Mouse (Mus musculus) kidney, postnatal 36 days (tissue): Measurements from ENCODE around the gene Mrps14.

Source experiments
- DNase-seq, 2 experiments: peaks; one replicate each; pipeline ENCODE4 v3.0.0; 2021 to 2022; ENCODE audit warnings: mixed read lengths in 2 of 2

Mrps14 gene

DNA sequence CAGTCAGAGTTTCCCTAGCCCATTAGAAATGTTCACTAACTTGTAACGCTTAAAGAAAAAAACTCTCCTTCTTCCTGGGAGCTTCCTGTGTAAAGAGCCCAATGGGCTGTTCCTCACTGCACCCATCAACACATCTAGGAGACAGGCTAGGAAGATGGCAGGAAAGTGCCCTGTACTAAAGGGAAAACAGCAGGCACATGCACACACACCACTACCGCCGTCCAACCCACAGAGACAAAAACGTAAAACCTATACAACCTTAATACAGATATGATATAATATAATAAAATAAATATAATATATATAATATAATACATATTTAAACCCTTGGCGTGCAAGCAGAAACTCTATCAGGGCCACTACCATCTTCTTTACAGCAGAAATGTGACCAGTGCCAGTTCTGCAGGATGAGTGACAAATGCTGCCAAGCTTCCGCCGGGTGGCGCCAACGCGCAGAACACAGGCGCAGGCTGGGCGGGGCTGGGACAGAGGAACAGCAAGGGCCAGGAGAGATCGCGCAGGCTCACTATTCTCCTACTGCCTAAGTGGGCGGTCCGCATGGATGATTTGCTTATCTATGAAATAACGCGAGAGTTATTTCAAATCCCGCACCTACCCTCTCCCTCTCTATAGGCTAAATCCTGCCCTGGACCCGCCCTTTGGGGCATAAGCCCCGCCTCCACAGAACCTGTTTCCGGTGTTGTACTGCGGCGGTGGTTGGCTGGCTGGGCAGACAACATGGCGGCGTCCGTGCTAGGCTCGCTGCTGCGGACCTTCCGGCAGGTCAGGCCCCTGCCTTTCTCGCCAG lies at the start of gene Mrps14:
Gene Mrps14, plus strand, starts transcription at position 687 of the 808 bp plus-strand sequence.
- peak; percentile 99 for DNase-seq

DNA sequence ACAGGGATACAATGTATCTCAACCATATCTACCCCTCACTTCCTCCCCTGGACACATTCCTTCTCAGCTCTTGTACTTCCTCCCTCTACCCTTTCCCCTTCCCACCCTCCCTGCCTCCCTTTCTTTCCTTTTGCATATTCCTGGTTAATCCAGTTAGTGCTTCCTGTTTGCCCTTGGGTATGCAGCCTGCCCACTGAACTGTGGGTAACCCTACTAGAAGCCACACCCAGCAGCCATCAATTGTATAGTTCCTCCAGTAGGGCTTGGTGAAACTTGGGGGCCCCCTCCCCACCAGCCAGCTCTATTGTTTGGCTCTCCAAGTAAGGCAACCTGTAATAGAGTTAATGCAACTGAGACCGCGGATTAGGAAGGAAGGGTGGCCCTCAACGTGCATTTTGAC lies 49.4 kb upstream of the Mrps14 start:
- DNase-seq, result no peak

DNA sequence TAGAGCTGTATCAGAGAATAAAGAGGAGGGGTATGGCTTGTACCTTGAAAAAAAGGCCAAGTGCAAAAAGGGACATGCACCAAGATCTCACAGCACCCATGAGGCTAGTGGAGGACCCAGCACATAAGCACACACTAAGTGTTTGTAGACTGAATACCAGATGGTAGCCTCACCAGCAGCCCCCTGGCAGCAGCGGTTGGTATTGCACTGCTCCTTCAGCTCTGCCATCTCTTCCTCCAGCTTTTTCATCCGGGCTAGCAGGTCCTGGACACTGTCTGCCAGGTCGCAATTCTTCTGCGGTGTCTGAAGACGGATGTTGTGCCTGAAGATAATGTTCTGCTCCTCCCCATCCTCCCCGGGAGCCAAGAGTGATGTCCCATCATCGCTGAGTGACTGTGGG lies 47.7 kb upstream of the Mrps14 start:
- DNase-seq, result peak in 1 of 2 experiments; percentile 8

DNA sequence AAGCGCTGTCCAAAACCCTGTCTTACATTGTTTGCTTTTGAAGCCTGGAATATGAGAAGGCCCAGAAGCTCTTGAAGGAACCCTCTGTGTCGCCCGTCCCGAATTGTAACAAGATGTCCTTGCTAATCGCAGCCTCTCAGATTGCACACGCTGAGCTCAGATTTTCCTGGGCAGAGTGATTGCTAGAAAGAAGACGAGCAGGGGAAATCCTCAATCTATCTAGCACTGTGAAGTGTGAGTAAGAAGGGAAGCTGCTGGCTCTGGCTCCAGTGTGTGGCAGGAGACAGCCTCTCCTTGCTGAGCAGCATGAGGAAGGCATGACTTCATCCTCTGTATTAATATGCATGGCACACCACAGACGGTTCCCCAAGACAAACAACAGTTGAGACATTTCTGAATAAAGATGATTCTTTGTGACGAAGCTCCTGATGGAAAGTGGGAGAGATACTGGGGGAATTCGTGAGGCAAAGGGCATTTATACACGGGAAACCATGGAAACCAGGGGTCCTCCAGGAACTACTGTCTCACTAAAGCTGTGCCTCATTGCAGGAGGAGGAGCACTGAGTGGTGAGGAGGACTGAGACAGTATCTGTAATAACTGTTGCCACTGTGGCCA lies 45.6 kb upstream of the Mrps14 start:
- DNase-seq, result no peak

DNA sequence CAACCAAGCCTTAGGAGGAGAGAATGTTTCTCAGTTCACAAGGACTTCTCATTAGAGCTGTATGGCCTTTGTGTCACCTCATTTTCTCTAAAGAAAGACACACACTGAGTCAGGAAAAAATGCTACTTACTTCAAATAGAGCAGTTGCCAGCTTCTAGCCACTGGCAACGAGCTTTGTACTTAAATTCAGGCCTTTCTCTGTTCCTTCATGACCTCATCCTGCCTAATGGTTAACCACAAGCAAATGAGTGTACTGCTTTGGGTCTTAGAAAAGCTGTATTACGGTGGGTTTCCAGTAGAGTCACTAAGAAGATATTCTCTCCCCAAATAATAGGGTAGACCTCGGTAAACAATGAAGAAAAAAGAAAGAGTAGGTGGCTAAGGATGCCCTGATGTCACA lies 44.3 kb upstream of the Mrps14 start:
- no peak for DNase-seq

DNA sequence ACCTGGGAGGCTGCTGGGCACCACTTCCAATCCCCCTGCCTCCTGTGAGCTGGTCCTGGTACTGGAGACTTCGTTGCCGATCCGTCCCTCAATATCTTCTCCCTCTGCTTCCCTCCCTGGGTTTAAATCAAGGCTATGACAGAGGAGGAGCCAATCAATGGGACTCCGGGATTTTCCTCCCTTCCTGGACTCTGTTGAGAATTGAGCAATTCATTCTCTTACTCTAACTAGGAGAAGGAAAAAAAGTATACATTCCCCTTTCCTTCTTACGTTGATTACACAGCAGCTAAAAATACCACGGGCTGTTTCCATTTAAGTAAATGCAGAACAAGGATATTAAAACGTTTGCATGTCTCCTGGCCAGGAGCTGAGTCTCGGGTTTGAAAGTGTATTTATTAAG lies 41.5 kb upstream of the Mrps14 start, which contains the start of gene Tnn:
Gene Tnn, minus strand, starts transcription at position 101 of the 400 bp plus-strand sequence.
- no peak for DNase-seq

DNA sequence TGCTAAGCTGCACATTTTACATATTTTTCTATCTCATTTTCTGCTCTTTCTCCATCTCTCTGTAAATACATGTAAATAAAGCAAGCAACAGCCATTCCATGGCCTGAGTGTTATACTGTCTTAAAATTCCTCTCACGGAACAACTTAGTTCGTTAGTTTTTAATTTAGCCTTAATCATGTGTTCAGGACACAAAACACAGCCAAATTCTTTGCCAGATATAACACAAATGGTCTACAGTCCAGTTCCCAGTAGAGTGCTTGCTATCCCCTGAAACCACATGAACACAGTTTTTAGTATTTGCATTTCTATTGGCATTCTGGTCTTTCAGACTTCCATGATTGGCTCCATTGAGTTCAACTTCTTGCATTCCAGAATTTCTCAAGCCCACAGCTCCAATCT lies 36.8 kb upstream of the Mrps14 start:
- no peak for DNase-seq

DNA sequence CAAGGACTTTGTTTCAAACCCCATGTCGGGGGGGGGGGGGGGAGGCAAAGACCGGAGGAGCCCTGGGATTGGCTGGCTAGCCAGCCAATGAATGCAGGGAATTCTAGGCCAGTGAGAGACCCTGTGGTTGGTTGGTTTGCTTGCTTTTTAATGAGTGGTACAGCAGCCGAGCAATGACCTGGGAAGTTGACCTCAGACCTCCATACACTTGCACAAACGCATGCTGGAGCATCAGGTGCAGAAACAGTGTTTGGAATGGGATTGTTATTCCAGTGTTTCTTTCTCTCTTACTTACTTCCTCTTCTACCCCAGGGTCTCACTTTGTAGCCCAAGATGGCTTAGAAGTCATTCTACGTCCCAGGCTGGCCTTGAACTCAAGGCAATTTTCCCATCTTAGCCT lies 28.4 kb upstream of the Mrps14 start:
- no peak for DNase-seq

DNA sequence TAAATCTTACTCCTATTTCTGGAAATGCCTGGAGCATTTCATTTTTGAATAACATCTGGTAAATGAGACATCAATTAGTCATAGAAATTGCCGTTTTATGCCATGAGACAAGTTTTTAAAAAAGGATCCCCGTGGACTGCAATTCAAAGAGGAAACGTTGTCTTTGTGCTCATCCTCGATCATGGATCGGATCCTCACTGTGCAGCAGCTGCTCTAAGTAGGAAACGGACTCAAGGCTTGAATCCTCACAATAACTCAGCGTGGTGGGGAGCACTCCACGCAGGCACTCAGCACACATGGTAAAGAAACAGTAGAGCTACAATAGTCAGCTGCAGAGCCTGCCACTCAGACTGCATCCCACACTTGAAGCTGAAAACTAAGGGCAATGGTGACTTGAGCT lies 18.1 kb upstream of the Mrps14 start:
- DNase-seq, result no peak

DNA sequence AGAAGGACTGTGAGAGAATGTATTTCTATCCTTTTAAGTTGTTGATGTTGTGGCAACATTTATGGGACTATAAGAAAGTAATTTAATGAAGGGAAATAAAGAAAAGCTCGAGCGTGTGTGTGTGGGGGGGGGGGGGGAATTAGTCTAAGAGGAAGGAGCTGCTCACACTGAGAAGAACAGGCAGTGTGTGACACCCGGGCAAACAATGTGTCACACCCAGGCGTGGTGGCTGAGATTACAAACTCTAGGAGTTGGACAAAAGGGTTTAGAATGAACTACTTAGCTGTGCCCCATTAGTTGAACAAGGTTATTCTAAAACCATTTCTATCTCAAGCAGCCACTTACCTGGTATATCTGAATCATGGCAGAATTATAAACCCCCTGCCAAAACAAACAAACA lies 13.8 kb upstream of the Mrps14 start:
- no peak for DNase-seq

DNA sequence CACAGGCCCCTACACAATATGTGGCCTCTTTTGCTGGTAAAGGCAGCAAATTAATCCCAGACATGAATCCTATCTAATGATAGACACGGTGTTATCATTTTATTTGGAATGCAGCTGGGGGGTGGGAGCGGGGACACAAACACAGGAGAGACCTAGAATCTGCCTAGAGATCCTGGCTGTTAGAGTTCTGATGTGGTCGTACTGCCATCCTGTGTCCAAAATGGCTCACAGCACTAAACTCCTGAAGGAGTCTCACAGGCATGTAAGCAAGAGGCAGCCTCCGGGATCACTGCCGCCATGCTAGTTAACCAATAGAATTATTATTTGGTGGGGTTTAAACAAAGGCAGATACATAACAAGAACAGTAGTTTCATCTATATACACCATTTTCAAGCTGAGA lies 10.5 kb upstream of the Mrps14 start:
- peak; percentile 12 to 53 for DNase-seq

DNA sequence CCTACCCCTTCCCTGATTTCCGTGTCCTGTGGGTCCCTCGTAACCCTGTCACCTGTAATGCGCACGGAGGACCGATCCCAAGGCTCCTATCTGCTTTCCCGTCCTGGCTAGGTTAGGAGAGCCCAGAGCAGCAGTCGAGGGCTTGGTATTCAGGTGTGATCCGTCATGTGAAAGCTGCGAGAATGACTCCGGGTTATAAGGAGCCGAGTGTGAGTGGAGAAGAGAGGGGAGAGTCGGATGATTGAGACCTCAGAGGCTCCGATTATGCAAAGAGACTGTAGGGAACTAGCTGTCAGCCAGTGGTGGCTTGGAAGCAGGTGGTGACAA lies 285 bp downstream of the Mrps14 start:
- DNase-seq, result no peak

DNA sequence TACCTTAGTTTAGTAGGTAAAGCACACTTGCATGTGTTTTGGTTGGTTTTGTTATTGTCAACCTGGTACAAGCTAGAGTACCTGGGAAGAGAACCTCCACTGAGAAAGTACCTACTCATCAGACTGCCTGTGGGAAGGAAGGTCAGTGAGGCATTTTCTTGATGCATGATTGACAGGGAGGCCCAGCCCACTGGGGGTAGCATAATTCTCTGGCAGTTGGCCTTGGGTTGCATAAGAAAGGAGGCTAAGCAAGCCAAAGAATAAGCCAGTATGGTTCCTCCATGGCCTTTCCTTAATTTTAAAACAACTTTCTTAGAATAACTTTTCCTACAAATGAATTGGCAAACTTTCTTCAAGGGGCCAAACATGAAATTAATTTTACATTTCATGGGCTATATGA lies 10.5 kb downstream of the Mrps14 start:
- DNase-seq, result no peak

DNA sequence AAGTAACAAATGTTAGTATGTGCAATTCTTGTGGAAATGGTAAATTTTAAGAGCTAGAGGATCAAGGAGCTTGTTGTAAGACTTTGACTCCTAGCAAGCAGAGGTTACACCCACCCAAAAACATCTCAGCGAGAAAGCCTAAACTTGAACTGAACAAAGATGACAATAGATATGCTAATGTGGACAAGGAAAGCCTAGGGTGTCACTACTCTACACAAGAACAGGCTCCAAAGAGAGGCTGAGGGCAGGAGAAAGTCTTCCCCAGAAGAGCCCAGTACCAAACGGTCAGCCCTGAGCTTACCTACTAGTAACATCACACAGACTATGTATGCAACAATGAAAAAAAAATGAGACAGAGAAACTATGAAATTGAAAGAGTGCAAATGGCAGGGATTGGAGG lies 14.8 kb downstream of the Mrps14 start:
- no peak for DNase-seq

DNA sequence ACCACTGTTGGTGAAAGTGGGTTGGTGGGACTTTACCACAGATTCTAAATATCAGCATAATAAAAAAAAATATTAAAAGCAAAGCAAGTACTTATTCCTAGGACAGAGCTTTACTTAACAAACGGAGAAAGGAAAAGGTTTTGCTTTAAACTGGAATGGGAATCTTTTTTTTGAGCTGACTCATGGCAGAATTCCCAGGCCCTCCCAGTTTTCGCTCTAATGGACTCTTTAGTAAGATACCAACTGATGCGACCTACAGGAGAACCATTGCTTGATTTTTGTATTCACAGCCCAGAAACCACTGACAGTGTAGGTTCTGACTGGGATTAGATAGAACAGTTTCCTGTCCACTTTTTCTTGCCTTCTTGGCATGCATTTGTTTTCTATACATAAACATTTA lies 15.6 kb downstream of the Mrps14 start:
- DNase-seq, result no peak

DNA sequence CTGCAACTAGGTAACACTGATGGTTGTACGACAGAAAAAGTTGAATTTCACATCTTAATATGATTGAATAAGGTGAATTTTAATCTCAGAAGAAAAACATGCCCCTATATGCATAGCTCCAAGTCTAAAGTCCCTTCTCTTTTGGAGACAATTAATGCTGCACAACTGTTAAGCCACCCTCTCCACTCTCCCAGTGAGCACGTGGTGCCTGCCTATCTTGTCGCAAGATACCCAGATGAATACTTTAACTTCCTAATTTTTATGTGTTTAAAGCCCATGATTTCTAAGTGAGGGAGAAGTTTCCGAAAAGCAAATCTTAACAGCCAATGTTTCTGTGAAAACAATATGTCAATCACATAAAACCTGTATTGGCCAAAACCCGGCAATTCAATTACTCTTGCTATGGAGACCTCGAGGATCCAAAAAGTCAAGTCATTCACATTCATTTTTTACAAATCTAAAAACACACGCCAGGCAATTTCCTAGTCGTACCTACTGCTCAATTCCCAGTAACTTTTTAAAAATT lies 16.6 kb downstream of the Mrps14 start:
- no peak for DNase-seq

DNA sequence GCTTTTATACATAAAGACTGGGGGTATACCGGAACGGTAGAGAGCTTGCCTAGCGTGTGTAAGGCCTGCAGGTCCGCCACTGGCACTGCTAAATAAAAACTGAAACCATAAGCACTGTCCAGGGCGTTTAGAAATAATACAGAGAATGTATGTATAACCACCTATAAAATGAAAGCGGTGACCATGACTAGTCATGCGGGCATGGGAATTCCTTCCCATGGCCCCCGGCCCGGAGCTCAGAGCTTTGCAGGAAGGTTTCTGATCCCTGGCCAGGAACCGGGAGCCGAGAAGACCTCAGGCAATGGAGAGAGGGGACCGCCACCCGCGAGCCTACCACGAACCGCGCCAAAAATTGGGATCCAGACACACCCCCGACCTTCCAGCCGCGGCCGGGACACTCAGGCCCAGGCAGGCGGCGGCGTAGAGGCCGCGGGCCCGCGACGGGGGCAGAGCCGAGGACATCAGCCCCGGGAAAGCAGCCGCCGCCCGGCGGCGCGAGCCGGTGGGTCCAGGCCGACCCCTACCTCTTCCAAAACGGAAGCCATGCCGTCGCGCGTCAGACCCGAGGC lies 17.2 kb downstream of the Mrps14 start:
- peak; percentile 39 to 65 for DNase-seq

DNA sequence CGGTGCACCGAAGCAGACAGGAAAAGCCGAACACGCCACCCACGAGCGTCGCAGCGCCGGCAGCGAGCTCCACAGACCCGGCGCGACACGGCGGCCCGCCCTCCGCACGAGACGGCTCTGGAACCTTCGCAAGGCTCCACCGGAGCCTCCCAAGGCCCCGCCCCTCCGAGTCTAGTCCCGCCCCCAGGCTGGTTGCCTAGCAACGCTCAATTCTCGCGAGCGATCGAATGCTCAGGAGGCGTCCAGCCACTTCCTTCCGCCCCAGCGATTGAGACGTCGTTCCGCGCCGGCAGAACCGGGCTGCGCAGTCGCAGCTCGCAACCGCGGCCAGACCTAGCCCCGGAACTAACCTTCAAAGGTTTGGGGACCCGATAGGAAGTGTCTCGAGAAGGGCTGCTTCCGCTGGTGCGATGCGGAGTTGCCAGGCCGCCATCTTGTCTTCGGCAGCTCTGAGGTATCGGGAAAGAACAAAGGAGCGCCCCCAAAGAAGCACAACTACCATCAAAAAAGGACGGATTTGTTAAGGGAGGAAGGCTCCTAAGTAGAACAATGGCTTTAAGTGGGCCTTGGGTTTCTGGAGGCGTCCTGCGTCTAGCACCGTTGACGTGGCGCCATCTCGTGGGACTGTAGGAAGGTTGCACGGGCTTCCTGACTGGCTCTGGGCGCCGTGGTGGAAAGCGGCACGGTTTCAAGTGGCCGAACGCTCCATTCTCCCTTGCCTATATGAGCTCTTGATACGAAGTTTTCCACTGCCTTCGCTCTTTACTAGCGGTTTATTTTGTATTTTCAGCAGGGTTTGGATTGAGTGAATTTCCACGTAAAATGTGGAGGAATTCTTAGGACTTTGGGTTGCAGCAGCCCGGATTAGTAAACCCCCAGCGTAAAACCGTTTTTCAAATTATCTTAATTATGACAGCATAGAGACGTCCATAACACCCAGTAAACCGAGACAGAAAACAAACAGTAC lies 18.0 kb downstream of the Mrps14 start, which contains the start of gene Cacybp:
Gene Cacybp, minus strand, starts transcription at position 173 of the 967 bp plus-strand sequence.
- peak; percentile 99 to 100 for DNase-seq

DNA sequence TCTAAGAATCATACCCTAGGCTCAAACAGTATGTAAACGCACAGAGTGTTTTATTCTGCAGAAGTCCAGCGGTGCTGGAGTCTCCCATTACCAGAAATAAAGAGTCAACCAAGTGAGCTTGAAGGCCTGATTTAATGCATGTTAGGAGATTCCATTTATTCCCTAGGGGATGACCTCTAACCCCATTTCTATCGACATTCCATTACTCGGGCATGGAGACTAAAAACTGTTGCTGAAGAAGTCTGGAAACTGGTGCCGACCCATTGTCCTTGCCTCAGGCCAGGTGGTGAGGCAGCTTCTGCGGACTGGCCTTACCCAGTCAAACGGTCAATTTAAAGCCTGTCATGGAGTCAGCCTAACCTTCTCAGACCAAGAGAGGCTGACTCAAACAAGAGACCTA lies 19.2 kb downstream of the Mrps14 start:
- DNase-seq, result no peak

DNA sequence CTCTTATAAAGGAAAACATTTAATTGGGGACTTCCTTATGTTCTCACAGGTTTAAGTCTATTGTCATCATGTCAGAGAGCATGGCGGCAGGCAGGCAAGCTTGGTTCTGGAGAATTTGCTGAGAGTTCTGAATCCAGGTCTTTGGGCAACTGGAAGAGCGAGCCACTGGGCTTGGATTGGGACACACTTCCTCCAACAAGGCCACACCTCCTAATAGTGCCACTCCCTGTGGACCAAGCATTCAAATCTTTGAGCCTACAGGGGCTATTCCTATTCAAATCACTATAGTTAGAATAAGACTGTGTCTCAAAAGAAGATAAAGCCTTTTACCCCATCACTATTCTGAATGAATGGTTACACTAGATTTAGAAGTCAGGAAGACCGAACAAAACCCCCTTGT lies 22.9 kb downstream of the Mrps14 start:
- no peak for DNase-seq

DNA sequence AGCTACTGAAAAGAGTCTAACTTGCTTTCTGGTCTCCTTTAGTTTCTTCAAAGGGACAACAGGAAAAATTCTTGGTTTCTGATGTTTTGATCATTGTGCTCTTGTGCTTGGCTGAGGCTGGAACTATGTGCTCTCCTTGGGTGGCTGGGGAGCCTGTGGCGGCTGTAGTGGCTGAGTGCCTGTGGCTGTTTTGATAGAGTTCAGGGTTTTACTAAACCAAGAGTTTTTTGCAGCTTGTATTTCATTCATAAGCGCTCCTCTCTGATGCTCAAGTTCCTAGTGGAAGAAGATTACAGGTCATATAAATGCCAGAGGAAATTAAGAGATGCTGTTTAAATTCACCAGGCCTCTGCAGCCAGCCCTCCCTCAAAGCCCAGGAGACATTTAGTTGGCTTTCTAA lies 29.1 kb downstream of the Mrps14 start:
- DNase-seq, result no peak

DNA sequence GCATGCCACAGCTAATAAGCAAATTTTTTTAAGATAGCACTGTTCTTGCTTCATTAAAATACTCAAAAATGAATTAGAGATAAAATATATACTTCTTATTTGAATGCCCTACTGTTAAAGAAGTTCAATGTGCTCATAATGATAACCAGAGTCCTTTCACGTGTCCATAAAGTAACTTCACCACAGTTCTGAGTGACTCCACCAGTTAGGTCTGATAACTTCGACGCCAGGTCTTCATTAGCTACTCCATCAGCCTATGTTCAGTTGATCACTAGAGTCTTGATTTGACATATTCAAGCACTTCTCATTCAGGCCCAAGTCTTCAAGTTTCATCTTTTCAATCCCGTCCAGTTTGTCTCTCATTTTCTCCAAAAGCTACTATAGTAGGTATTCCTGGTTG lies 32.2 kb downstream of the Mrps14 start:
- DNase-seq, result no peak

DNA sequence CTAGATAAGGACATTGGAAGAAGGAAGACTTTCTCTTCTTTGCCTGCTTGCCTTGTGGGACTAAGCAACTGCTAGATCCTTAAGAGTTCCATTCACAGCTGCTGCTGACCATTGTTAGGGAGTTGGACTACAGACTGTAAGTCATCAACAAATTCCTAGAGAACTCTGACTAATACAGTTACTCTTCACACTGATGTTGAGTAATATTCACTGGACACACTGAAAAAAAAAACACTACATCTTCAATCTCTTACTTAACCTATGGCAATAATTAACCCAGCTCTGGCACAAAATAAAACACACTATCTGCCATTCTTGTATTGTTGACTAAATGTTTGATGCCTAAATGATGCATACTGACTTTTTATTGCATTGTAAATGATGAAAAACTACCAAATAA lies 32.8 kb downstream of the Mrps14 start:
- peak in 1 of 2 experiments; percentile 20 for DNase-seq
